Mouse (Mus musculus): ENCODE measurements around the gene Sumo2.
A peak's percentile ranks its signal among the peaks of the same experiment; 100 is the strongest.
"Not testable (repeated sequence)": the region's sequence is repeated elsewhere in the genome, so short reads cannot be mapped to it uniquely, and the experiment has no call there.

Gene Sumo2

GRCm38 (mm10) chr11:115536038-115536681 lies at the start of gene Sumo2:
Sumo2 (minus strand) TSS chr11:115536276.
- DNase-seq (ENCODE audit: low spot score), result peak; percentile 93

- no peak for DNase-seq (ENCODE audit: low spot score)
These were observed 49.6 kb upstream of the Sumo2 start for GRCm38 (mm10) chr11:115585573-115586100.

GRCm38 (mm10) chr11:115584376-115585073 lies 48.4 kb upstream of the Sumo2 start:
- DNase-seq (ENCODE audit: low spot score), result no peak

GRCm38 (mm10) chr11:115582913-115583606 lies 47.0 kb upstream of the Sumo2 start:
- DNase-seq (ENCODE audit: low spot score), result no peak

GRCm38 (mm10) chr11:115579080-115579479 lies 43.0 kb upstream of the Sumo2 start:
- no peak for DNase-seq (ENCODE audit: low spot score)

GRCm38 (mm10) chr11:115564961-115565360 lies 28.9 kb upstream of the Sumo2 start:
- DNase-seq (ENCODE audit: low spot score), result no peak

GRCm38 (mm10) chr11:115564064-115564809 lies 28.2 kb upstream of the Sumo2 start, which contains the start of gene Nup85:
Nup85 (plus strand) TSS chr11:115564434.
- peak; percentile 94 for DNase-seq (ENCODE audit: low spot score)

- DNase-seq (ENCODE audit: low spot score), result no peak
These were observed 27.3 kb upstream of the Sumo2 start for GRCm38 (mm10) chr11:115563406-115563805.

- DNase-seq (ENCODE audit: low spot score), result no peak
These were observed 19.6 kb upstream of the Sumo2 start for GRCm38 (mm10) chr11:115555717-115556116.

GRCm38 (mm10) chr11:115552783-115553182 lies 16.7 kb upstream of the Sumo2 start:
- no peak for DNase-seq (ENCODE audit: low spot score)

- DNase-seq (ENCODE audit: low spot score), result no peak
These were observed 7.5 kb upstream of the Sumo2 start for GRCm38 (mm10) chr11:115543571-115543970.

- no peak for DNase-seq (ENCODE audit: low spot score)
These were observed 2.0 kb upstream of the Sumo2 start for GRCm38 (mm10) chr11:115538045-115538444.

GRCm38 (mm10) chr11:115536856-115537568 lies 936 bp upstream of the Sumo2 start:
- no peak for DNase-seq (ENCODE audit: low spot score)

- DNase-seq (ENCODE audit: low spot score), result no peak
These were observed 557 bp downstream of the Sumo2 start for GRCm38 (mm10) chr11:115535401-115536037.

GRCm38 (mm10) chr11:115534759-115535371 lies 1.2 kb downstream of the Sumo2 start:
- no peak for DNase-seq (ENCODE audit: low spot score)

GRCm38 (mm10) chr11:115526446-115526845 lies 9.6 kb downstream of the Sumo2 start:
- not testable (repeated sequence) for DNase-seq (ENCODE audit: low spot score)

GRCm38 (mm10) chr11:115522703-115523102 lies 13.4 kb downstream of the Sumo2 start:
- DNase-seq (ENCODE audit: low spot score), result no peak

- no peak for DNase-seq (ENCODE audit: low spot score)
These were observed 13.8 kb downstream of the Sumo2 start for GRCm38 (mm10) chr11:115522238-115522637.

GRCm38 (mm10) chr11:115521080-115521479 lies 15.0 kb downstream of the Sumo2 start:
- no peak for DNase-seq (ENCODE audit: low spot score)

GRCm38 (mm10) chr11:115520218-115520617 lies 15.9 kb downstream of the Sumo2 start:
- DNase-seq (ENCODE audit: low spot score), result no peak

All from urinary bladder, postnatal 10 days (tissue).